In the genomic region with DNA sequence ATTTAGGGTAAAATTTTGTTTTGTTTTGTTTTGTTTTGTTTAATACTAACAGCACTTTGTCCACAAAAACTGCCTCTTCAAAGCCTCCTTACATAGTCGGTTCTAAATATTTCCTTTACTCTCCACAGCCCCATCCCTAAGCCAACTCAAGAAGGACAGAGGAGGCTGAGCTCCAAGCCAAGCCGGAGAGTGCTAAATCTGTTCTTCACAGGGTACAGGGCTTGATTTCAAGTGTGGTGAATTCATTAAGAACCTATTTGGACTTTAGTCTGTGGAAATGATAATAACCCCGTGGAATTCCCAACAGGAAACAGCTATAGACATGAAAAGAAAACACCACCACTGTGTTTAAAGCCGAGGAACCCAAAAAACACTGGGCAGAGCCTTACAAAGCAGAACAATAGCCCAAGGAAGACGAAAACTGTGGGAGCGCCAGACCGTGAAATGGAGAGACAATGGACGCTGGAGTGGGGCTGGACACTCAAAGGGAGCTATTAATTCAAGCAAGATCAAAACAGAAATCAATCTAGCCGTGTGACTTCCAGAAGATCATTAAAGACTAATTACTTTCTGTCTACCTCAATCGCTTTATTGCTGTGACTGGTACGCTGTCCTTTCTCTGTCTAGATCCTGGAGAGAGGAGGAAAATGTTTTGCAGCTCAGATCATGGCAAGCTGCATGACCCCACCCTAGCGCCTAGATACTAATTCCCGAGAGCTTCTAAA, we compare ENCODE assay signal across 10 mouse cellular contexts.
DNase-seq lines count a peak whose midpoint lies in the region; ATAC-seq and TF ChIP-seq lines count a peak whose summit lies in the region.
"Had no signal": no experiment of that assay in that cellular context is flagged by ENCODE, and none has a peak within 500 bp of the region (broad histone marks: within the 10 kb centered on the region; RNA-seq: fewer than 3 reads in every experiment).

No protein-coding gene starts in this region.

- DNase-seq in R1 (ENCODE audit: low read depth, low spot score): peak; percentile 29
- peak; percentile 28 for DNase-seq in brain, embryonic 18.5 days (ENCODE audit: low read depth, low spot score)
- DNase-seq in midbrain, embryonic 14.5 days: peak; percentile 69
- DNase-seq in stomach, postnatal 0 days (ENCODE audit: low spot score): no peak
- DNase-seq: cerebellum, postnatal 36 days had no signal

- H3K4me1 ChIP-seq in forebrain, embryonic 16.5 days (replicated peaks; ENCODE audit: control insufficient read depth, insufficient read depth, low read length): peaks cover 5% of the 10 kb centered on the region; the same call in 1 of the 2 replicates
- peaks cover 7% of the 10 kb centered on the region; the same call in 1 of the 2 replicates for H3K4me1 ChIP-seq in midbrain, embryonic 14.5 days (ENCODE audit: control insufficient read depth, insufficient read depth, low read length)
- no peaks in the 10 kb centered on the region for H3K4me1 ChIP-seq in intestine, embryonic 15.5 days (replicated peaks)
- no peaks in the 10 kb centered on the region for H3K4me1 ChIP-seq in stomach, postnatal 0 days (replicated peaks; ENCODE audit: control insufficient read depth, insufficient read depth)
- H3K4me1 ChIP-seq: limb, embryonic 13.5 days had no signal

- no peak for TF ChIP-seq CTCF in stomach, postnatal 0 days (IDR thresholded peaks at IDR 0.05; ENCODE audit: low read depth)

- WGBS in forebrain, embryonic 16.5 days: 2% methylated on average over 13 of the region's 13 CpGs
- WGBS in midbrain, embryonic 14.5 days: 2% methylated on average over 13 of the region's 13 CpGs
- WGBS in intestine, embryonic 15.5 days: 61% methylated on average over 13 of the region's 13 CpGs
- WGBS in stomach, postnatal 0 days: 65% methylated on average over 13 of the region's 13 CpGs

- TF ChIP-seq EP300 in stomach, postnatal 0 days (optimal IDR thresholded peaks at IDR 0.05): no peak

- no peak overlapping the region for H3K9ac ChIP-seq in forebrain, embryonic 16.5 days (replicated peaks; ENCODE audit: low read depth, low read length)
- H3K9ac ChIP-seq in midbrain, embryonic 14.5 days (replicated peaks; ENCODE audit: low read length): peak overlapping the region; percentile 7; the same call in 1 of the 2 replicates
- no peak overlapping the region for H3K9ac ChIP-seq in intestine, embryonic 15.5 days
- H3K9ac ChIP-seq in stomach, postnatal 0 days (ENCODE audit: low read length): no peak overlapping the region
- H3K9ac ChIP-seq: limb, embryonic 13.5 days had no signal

- no peaks in the 10 kb centered on the region for H3K9me3 ChIP-seq in forebrain, embryonic 16.5 days (ENCODE audit: control insufficient read depth, low read length)
- no peaks in the 10 kb centered on the region for H3K9me3 ChIP-seq in midbrain, embryonic 14.5 days (ENCODE audit: control insufficient read depth, low read length)
- H3K9me3 ChIP-seq in intestine, embryonic 15.5 days: no peaks in the 10 kb centered on the region
- H3K9me3 ChIP-seq in stomach, postnatal 0 days (ENCODE audit: control insufficient read depth, low read length): no peaks in the 10 kb centered on the region
- H3K9me3 ChIP-seq: G1E; limb, embryonic 13.5 days had no signal

- no peak overlapping the region for H3K27ac ChIP-seq in forebrain, embryonic 16.5 days (ENCODE audit: low read length)
- peak overlapping the region; percentile 49; the same call in 1 of the 2 replicates for H3K27ac ChIP-seq in midbrain, embryonic 14.5 days (replicated peaks; ENCODE audit: low read depth, low read length)
- no peak overlapping the region for H3K27ac ChIP-seq in intestine, embryonic 15.5 days
- H3K27ac ChIP-seq in stomach, postnatal 0 days (replicated peaks): no peak overlapping the region
- H3K27ac ChIP-seq: limb, embryonic 13.5 days had no signal

- peak overlapping the region; percentile 35 for H3K4me2 ChIP-seq in forebrain, embryonic 16.5 days (ENCODE audit: low read length)
- peak overlapping the region; percentile 49 for H3K4me2 ChIP-seq in midbrain, embryonic 14.5 days (ENCODE audit: low read length)
- no peak overlapping the region for H3K4me2 ChIP-seq in intestine, embryonic 15.5 days (replicated peaks)
- H3K4me2 ChIP-seq in stomach, postnatal 0 days (replicated peaks; ENCODE audit: low read depth): no peak overlapping the region
- H3K4me2 ChIP-seq: limb, embryonic 13.5 days had no signal

- peak; percentile 95 for ATAC-seq in forebrain, embryonic 16.5 days
- peak; percentile 78 for ATAC-seq in midbrain, embryonic 14.5 days (ENCODE audit: low FRiP score, low TSS enrichment)
- ATAC-seq in intestine, embryonic 15.5 days: no peak
- no peak for ATAC-seq in erythroid progenitor cell, adult 5-6 weeks (replicated peaks; ENCODE audit: low FRiP score, poor library complexity, severe bottlenecking)
- no peak for ATAC-seq in stomach, postnatal 0 days (ENCODE audit: low FRiP score, low TSS enrichment)

- H3K4me3 ChIP-seq in forebrain, embryonic 16.5 days (replicated peaks; ENCODE audit: low read length): no peak overlapping the region
- H3K4me3 ChIP-seq in midbrain, embryonic 14.5 days (replicated peaks; ENCODE audit: low read depth, low read length): peak overlapping the region; percentile 7; the same call in 1 of the 2 replicates
- H3K4me3 ChIP-seq in intestine, embryonic 15.5 days (replicated peaks): no peak overlapping the region
- no peak overlapping the region for H3K4me3 ChIP-seq in stomach, postnatal 0 days (ENCODE audit: low read depth, low read length)
- H3K4me3 ChIP-seq: limb, embryonic 13.5 days had no signal

- peaks cover 4% of the 10 kb centered on the region; the same call in 1 of the 2 replicates for H3K27me3 ChIP-seq in forebrain, embryonic 16.5 days (replicated peaks; ENCODE audit: control insufficient read depth, insufficient read depth, low read length)
- H3K27me3 ChIP-seq in midbrain, embryonic 14.5 days (ENCODE audit: control insufficient read depth, insufficient read depth, low read length): peaks cover 19% of the 10 kb centered on the region; the same call in 1 of the 2 replicates
- no peaks in the 10 kb centered on the region for H3K27me3 ChIP-seq in intestine, embryonic 15.5 days (replicated peaks)
- H3K27me3 ChIP-seq in stomach, postnatal 0 days (ENCODE audit: control insufficient read depth, insufficient read depth, low read length): no peaks in the 10 kb centered on the region
- H3K27me3 ChIP-seq: limb, embryonic 13.5 days had no signal

- no peaks in the 10 kb centered on the region for H3K36me3 ChIP-seq in forebrain, embryonic 16.5 days (ENCODE audit: control insufficient read depth, insufficient read depth)
- H3K36me3 ChIP-seq in midbrain, embryonic 14.5 days (ENCODE audit: control insufficient read depth, insufficient read depth, low read length): no peaks in the 10 kb centered on the region
- H3K36me3 ChIP-seq in intestine, embryonic 15.5 days: no peaks in the 10 kb centered on the region
- H3K36me3 ChIP-seq in stomach, postnatal 0 days (ENCODE audit: control insufficient read depth, insufficient read depth, low read length): no peaks in the 10 kb centered on the region
- H3K36me3 ChIP-seq: G1E; limb, embryonic 13.5 days had no signal

Comparison
In these comparisons a context has a peak if more than half of its experiments do, and no peak if none do; other contexts are left out.
1. ATAC-seq: peak in forebrain, embryonic 16.5 days (single experiment) and midbrain, embryonic 14.5 days (single experiment); none in intestine, embryonic 15.5 days (single experiment), erythroid progenitor cell, adult 5-6 weeks (single experiment) and stomach, postnatal 0 days (single experiment).
2. H3K4me2 ChIP-seq: peak in forebrain, embryonic 16.5 days (single experiment) and midbrain, embryonic 14.5 days (single experiment); none in intestine, embryonic 15.5 days (single experiment) and stomach, postnatal 0 days (single experiment).